Mouse (Mus musculus) left cerebral cortex, adult 9 months (tissue): ENCODE measurements at regions not wholly inside any gene's neighbourhood (a gene's known extent, or its start where the extent isn't known, plus 50 kb on each side); places are given as distances from the start of the nearest gene placed in this dataset.
"Not testable (repeated sequence)": the region's sequence is repeated elsewhere in the genome, so short reads cannot be mapped to it uniquely, and the experiment has no call there.

Source experiments
- DNase-seq, 2 experiments: peaks; one replicate each; pipeline ENCODE4 v3.0.0; 2022; ENCODE audit warnings: low spot score in 2 of 2

DNA sequence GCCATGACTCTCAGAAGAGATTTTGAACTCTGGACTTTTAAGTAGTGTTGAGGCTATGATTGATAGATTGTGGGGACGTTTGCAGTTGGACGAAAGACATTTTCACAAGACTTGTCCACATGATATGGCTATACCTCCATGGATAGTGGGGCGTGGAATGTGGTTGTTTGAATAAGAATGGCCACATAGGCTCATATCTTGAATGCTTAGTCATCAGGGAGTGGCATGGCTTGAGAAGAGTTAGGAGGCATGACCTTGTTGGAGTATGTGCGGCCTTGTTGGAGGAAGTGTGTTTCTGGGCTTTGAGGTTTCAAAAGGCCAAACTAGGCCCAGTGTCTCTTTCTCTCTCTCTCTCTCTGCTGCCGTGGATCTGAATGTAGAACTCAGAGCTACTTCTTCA is 204.7 kb upstream of the Pclo start:
- DNase-seq: no peak

DNA sequence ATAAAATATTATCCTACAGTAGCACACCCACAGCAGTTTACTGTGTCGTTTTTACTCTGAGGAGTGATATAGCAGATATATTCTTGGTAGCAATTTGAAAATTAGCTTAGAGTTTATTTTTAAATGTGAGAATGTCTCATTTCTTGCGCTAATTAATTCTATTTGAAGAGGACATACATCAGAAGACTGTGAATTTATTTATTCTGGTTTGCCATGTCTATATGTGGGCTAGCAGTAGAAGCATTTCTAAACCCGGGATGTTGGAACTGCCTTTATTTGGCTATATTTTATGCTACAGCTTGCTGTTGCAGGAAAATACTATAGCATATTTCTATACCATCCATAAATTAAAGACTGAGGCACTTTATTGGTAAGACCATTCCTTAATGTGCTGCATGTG is 203.0 kb upstream of the Pclo start:
- DNase-seq: no peak

DNA sequence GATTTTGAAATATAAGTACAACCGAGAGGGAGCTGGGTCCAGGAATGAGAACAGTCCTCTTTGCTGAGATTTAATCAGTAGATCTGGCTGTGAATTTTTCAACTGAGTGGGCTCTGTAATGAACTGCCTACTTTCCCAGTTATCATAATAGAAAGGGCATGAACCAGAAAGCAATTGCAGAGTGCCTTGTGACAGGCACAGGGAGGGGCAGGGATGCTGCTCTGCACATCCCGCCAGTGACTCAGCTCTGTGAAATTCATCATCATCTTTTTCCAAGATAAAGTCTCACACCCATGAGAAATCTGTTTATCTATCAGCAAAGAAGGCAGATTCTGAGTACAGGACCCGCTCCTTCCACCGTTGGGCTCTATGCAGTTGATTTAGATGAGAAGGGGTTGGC is 194.5 kb upstream of the Pclo start:
- DNase-seq: peak; percentile 20 to 45

DNA sequence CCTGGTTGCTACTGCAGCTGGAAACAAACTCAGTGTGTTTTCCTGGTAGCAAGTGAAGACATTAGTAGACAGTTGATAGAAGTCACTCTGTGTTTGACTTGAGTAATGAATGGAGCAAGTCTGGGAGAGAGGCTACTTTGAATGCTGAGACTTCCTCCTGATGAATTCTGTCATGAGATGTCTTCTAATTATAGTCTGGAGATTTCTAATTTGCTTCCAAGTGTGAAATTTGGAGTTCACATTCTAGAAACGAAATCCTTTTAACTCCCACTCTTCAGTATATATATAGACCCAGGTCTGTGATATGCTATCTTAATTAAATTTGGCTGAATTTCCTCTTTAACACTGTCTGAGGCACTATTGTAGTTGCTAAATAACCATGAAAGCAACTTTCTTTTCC is 192.7 kb upstream of the Pclo start:
- no peak for DNase-seq

DNA sequence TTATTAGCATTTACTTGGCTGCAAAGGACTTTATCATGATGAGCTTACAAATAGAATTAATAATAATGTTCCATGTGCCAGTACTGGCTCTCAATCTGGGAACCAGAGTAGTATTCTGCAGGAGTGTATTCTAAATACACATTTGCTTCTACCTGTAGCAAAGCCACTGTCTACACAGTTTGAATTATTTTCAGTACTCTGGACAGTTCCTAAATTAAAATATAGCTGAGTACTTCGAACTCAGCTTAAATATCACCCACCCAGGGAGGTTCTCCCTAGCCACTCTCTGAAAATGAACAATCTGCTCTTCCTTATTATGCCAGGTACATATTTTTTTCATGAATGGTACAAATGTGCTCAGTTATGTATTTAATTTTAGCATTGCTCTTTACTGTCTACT is 154.3 kb upstream of the Pclo start:
- DNase-seq: no peak

DNA sequence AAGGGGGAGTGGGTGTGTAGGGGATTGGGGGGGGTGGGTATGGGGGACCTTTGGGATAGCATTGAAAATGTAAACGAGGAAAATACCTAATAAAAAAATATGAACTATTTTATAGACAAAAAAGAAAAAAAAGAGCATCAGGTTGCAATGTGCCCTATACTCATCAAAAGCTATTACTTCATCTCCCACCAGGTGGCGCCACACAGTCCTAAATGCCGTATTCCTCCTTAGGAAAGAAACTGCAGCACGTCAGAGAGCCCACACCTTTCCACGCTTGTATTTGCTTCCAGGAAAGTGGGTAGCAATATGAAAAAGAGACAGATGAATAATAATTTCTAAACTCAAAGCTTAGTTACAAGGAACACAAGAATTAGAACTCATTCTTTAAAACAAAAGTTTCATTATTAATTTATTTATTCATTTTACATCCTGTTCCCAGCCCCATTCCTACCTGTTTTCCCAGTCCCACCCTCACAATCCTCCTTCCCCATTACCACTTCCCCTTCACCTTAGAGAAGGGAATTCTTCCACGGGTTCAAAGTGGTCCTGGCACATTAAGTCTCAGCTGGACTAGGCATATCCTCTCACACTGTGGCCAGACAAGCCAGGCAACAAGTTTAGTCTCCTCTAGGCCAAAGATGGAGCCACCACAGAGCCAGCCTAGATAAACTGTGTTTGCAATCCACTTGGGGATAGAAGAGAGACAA is 125.4 kb upstream of the Pclo start:
- peak; percentile 7 to 79 for DNase-seq

DNA sequence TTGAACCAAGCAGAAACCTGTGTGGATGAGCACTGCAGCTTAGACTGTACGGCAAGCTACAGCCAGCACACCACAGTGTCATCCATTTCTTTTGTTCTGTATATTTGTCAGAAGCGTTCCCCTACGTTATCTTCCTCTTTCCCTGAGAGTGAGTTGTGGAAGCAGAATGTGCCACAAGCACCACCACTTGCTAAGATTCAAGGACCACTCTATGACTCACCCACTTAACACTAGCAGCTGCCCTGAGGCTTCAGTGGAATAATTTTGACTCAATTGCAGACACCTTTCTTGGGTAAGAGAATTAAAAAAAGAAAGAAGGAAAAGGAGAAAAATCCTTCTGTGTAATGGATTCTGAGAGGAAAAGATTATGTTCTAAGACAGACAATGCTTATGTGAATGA is 122.9 kb upstream of the Pclo start:
- DNase-seq: peak in 1 of 2 experiments; percentile 6

DNA sequence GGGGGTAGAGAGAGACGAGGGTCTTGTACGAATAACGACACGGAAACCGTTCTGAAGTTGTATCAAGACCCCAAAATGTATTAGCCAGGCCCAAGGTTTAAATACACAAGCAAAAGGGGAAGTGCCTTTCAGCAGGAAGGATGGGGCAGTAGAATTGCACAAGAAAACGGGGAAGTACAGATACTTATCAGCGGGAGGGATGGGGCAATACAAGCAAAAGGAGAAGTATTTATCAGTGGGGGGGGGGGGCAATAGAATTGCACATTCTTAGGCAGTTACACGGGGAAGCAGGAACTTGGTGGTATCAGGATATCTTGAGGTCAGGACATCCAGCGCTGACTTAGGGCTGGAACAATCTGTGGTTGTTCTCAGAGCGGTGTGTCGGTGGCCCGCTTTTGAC is 111.3 kb upstream of the Pclo start:
- DNase-seq: not testable (repeated sequence)

DNA sequence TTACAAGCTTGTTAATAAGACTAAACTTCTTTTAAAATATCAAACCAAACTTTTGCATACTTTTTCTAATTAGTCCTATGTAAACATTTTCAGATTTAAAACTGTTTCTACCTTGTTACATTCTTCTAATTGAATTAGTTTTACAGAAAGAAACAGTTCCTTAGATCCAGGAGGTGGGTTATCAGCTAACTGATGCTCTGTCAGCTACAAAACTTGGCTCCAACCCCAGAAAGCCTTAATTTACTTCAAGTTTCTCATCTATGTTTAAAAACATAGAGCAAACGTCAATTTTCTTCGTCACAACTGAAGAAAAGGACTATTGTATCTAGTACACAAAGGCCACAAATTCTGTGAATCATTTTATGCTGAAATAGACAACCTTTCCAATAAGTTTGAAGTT is 110.4 kb upstream of the Pclo start:
- no peak for DNase-seq

DNA sequence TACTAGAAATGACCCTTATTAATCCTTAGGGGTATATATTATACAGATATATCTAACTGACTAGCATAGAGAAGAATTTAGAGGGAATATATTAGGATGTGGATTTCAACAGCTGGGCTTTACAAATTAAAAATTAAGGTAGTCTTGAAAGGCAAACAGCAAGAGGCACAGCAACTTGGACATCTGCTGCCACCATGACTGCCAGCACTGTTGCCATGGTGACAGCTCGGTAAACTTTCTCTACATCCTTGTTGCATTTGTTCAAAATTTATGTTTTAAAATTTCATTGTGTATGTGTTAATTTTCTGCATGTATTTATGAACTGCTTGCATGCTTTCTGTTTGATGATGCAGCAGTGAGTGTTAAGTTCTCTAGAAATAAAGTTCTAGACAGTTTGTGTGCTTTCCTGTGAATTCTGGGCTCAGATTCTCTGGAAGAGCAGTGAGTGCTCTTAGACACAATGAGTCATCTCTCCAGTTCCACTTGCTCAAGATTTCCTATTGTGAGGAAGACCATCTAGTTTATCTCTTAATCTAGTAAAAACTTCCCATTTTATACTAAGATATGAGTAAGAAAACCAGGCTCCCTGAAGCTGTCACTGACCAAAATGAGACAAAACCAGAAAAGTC is 99.4 kb upstream of the Pclo start:
- peak in 1 of 2 experiments; percentile 21 for DNase-seq

DNA sequence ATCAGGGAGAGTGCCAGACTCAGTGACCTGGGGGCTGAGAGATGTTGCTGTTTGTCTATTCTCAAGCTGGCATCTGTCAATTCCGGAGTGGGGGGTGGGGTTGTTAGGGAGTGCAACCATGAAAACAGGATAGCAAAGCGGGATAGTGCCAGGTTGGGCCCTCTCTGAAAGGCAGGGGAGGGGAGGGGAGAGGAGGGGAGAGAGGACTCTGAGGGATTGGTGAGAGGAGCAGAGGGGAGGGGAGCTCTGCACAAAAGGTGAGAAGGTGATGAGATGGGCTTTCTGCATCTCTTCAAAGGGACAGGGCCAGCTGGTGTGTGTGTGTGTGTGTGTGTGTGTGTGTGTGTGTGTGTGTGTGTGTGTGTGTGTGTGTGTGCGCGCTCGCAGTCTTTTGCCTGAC is 61.6 kb upstream of the Pclo start:
- DNase-seq: no peak
